Mouse (Mus musculus): Measurements from ENCODE around the gene Cep152. TPM values are rescaled to one million over a fixed set of nuclear protein-coding genes. Genes with fewer than 3 reads are reported as not detected.
A peak's percentile ranks its signal among the peaks of the same experiment; 100 is the strongest.

The Cep152 gene
- 4.2 and 4.7 TPM in 2 replicates for polyA plus RNA-seq (2015; fragmentation: Nextera tagmentation; extraction: Ambion mirVana)

GRCm38 (mm10) chr2:125624837-125625351 lies at the start of gene Cep152:
TSS of gene Cep152 (minus strand) at chr2:125625113.
- under 1% methylated on average over 50 of the region's 50 CpGs for WGBS
- no peaks in the 10 kb centered on the region for H3K9me3 ChIP-seq (replicated peaks; ENCODE audit: control insufficient read depth, low read length)

GRCm38 (mm10) chr2:125672957-125673631 lies 48.2 kb upstream of the Cep152 start, which contains the start of gene Eid1:
TSS of gene Eid1 (plus strand) at chr2:125673095.
- ATAC-seq (replicated peaks; ENCODE audit: extremely low read depth, insufficient read depth, low FRiP score), result peak; percentile 95
- no peaks in the 10 kb centered on the region for H3K27me3 ChIP-seq (ENCODE audit: control insufficient read depth, insufficient read depth, low read length)
- under 1% methylated on average over 65 of the region's 79 CpGs for WGBS
- H3K36me3 ChIP-seq (ENCODE audit: control insufficient read depth, insufficient read depth), result no peaks in the 10 kb centered on the region
- peak within 1 kb of the TSS; percentile 86 for H3K27ac ChIP-seq (ENCODE audit: low read length)
- peak within 1 kb of the TSS; percentile 71 for H3K4me3 ChIP-seq (ENCODE audit: low read length)
- H3K4me1 ChIP-seq (ENCODE audit: control insufficient read depth, insufficient read depth, low read length), result peaks cover 8% of the 10 kb centered on the region
- peak within 1 kb of the TSS; percentile 80 for H3K9ac ChIP-seq (ENCODE audit: low read length)
- H3K9me3 ChIP-seq (replicated peaks; ENCODE audit: control insufficient read depth, low read length), result no peaks in the 10 kb centered on the region
- H3K4me2 ChIP-seq (ENCODE audit: low read depth, low read length), result peak within 1 kb of the TSS; percentile 78

More at GRCm38 (mm10) chr2:125624837-125625351, at the start of gene Cep152:
- H3K27me3 ChIP-seq (ENCODE audit: control insufficient read depth, insufficient read depth, low read length), result no peaks in the 10 kb centered on the region
- peak within 1 kb of the TSS; percentile 81 for H3K27ac ChIP-seq (ENCODE audit: low read length)
- peak; percentile 96 for ATAC-seq (replicated peaks; ENCODE audit: extremely low read depth, insufficient read depth, low FRiP score)
- H3K9ac ChIP-seq (ENCODE audit: low read length), result peak within 1 kb of the TSS; percentile 91
- H3K4me2 ChIP-seq (ENCODE audit: low read depth, low read length), result peak within 1 kb of the TSS; percentile 79
- H3K36me3 ChIP-seq (ENCODE audit: control insufficient read depth, insufficient read depth), result no peaks in the 10 kb centered on the region; the same call in 1 of the 2 replicates
- peak within 1 kb of the TSS; percentile 95 for H3K4me3 ChIP-seq (ENCODE audit: low read length)
- H3K4me1 ChIP-seq (ENCODE audit: control insufficient read depth, insufficient read depth, low read length), result peaks cover 26% of the 10 kb centered on the region

- H3K27ac ChIP-seq (ENCODE audit: low read length), result peak overlapping the region; percentile 86
- no peaks in the 10 kb centered on the region for H3K27me3 ChIP-seq (ENCODE audit: control insufficient read depth, insufficient read depth, low read length)
- 31% methylated on average over 8 of the region's 20 CpGs for WGBS
- ATAC-seq (replicated peaks; ENCODE audit: extremely low read depth, insufficient read depth, low FRiP score), result peak; percentile 35; the same call in 1 of the 2 replicates
- H3K4me2 ChIP-seq (ENCODE audit: low read depth, low read length), result peak overlapping the region; percentile 78
- peak overlapping the region; percentile 71 for H3K4me3 ChIP-seq (ENCODE audit: low read length)
- H3K36me3 ChIP-seq (ENCODE audit: control insufficient read depth, insufficient read depth), result no peaks in the 10 kb centered on the region
- H3K9me3 ChIP-seq (replicated peaks; ENCODE audit: control insufficient read depth, low read length), result no peaks in the 10 kb centered on the region
- peaks cover 8% of the 10 kb centered on the region for H3K4me1 ChIP-seq (ENCODE audit: control insufficient read depth, insufficient read depth, low read length)
- H3K9ac ChIP-seq (ENCODE audit: low read length), result peak overlapping the region; percentile 80
Observed at GRCm38 (mm10) chr2:125672568-125672956, 47.6 kb upstream of the Cep152 start.

- no peak overlapping the region for H3K4me3 ChIP-seq (ENCODE audit: low read length)
- WGBS, result 47% methylated on average over 1 of the region's 1 CpGs
- no peak overlapping the region for H3K9ac ChIP-seq (ENCODE audit: low read length)
- no peak for ATAC-seq (replicated peaks; ENCODE audit: extremely low read depth, insufficient read depth, low FRiP score)
- H3K9me3 ChIP-seq (replicated peaks; ENCODE audit: control insufficient read depth, low read length), result no peaks in the 10 kb centered on the region
- no peak overlapping the region for H3K4me2 ChIP-seq (ENCODE audit: low read depth, low read length)
- H3K36me3 ChIP-seq (ENCODE audit: control insufficient read depth, insufficient read depth), result no peaks in the 10 kb centered on the region
- no peaks in the 10 kb centered on the region for H3K27me3 ChIP-seq (ENCODE audit: control insufficient read depth, insufficient read depth, low read length)
- peaks cover 13% of the 10 kb centered on the region for H3K4me1 ChIP-seq (ENCODE audit: control insufficient read depth, insufficient read depth, low read length)
- no peak overlapping the region for H3K27ac ChIP-seq (ENCODE audit: low read length)
Observed at GRCm38 (mm10) chr2:125670846-125671245, 45.9 kb upstream of the Cep152 start.

GRCm38 (mm10) chr2:125667721-125668120 lies 42.8 kb upstream of the Cep152 start:
- no peak overlapping the region for H3K4me2 ChIP-seq (ENCODE audit: low read depth, low read length)
- no peaks in the 10 kb centered on the region for H3K27me3 ChIP-seq (ENCODE audit: control insufficient read depth, insufficient read depth, low read length)
- H3K36me3 ChIP-seq (ENCODE audit: control insufficient read depth, insufficient read depth), result no peaks in the 10 kb centered on the region
- ATAC-seq (replicated peaks; ENCODE audit: extremely low read depth, insufficient read depth, low FRiP score), result no peak
- H3K4me1 ChIP-seq (ENCODE audit: control insufficient read depth, insufficient read depth, low read length), result peaks cover 7% of the 10 kb centered on the region; the same call in 1 of the 2 replicates
- H3K4me3 ChIP-seq (ENCODE audit: low read length), result no peak overlapping the region
- WGBS, result 75% methylated on average over 7 of the region's 7 CpGs
- H3K9me3 ChIP-seq (replicated peaks; ENCODE audit: control insufficient read depth, low read length), result no peaks in the 10 kb centered on the region
- no peak overlapping the region for H3K9ac ChIP-seq (ENCODE audit: low read length)
- no peak overlapping the region for H3K27ac ChIP-seq (ENCODE audit: low read length)

- H3K4me3 ChIP-seq (ENCODE audit: low read length), result no peak overlapping the region
- no peak overlapping the region for H3K9ac ChIP-seq (ENCODE audit: low read length)
- peak; percentile 52; the same call in 1 of the 2 replicates for ATAC-seq (replicated peaks; ENCODE audit: extremely low read depth, insufficient read depth, low FRiP score)
- H3K9me3 ChIP-seq (replicated peaks; ENCODE audit: control insufficient read depth, low read length), result no peaks in the 10 kb centered on the region
- no peaks in the 10 kb centered on the region for H3K27me3 ChIP-seq (ENCODE audit: control insufficient read depth, insufficient read depth, low read length)
- 14% methylated on average over 5 of the region's 5 CpGs for WGBS
- 0 out of 2 replicates have a peak, but pooled peaks cover 5% of the 10 kb centered on the region for H3K4me1 ChIP-seq (ENCODE audit: control insufficient read depth, insufficient read depth, low read length)
- no peak overlapping the region for H3K27ac ChIP-seq (ENCODE audit: low read length)
- no peaks in the 10 kb centered on the region for H3K36me3 ChIP-seq (ENCODE audit: control insufficient read depth, insufficient read depth)
- H3K4me2 ChIP-seq (ENCODE audit: low read depth, low read length), result no peak overlapping the region; the same call in 1 of the 2 replicates
Observed at GRCm38 (mm10) chr2:125667184-125667583, 42.3 kb upstream of the Cep152 start.

- Histone ChIP-seq H3K9me3 (replicated peaks; ENCODE audit: control insufficient read depth, low read length) (no peaks in the 10 kb centered on the region), H3K9ac (ENCODE audit: low read length) (no peak overlapping the region), H3K27ac (ENCODE audit: low read length) (no peak overlapping the region), H3K27me3 (ENCODE audit: control insufficient read depth, insufficient read depth, low read length) (no peaks in the 10 kb centered on the region), H3K36me3 (ENCODE audit: control insufficient read depth, insufficient read depth) (no peaks in the 10 kb centered on the region), H3K4me3 (ENCODE audit: low read length) (no peak overlapping the region), H3K4me1 (ENCODE audit: control insufficient read depth, insufficient read depth, low read length) (0 out of 2 replicates have a peak, but pooled peaks cover 5% of the 10 kb centered on the region), H3K4me2 (ENCODE audit: low read depth, low read length) (no peak overlapping the region)
- ATAC-seq (replicated peaks; ENCODE audit: extremely low read depth, insufficient read depth, low FRiP score), result no peak
- 58% methylated on average over 4 of the region's 4 CpGs for WGBS
Observed at GRCm38 (mm10) chr2:125666668-125667067, 41.8 kb upstream of the Cep152 start.

GRCm38 (mm10) chr2:125665909-125666308 lies 41.0 kb upstream of the Cep152 start:
- Histone ChIP-seq H3K9ac (ENCODE audit: low read length) (no peak overlapping the region), H3K27me3 (ENCODE audit: control insufficient read depth, insufficient read depth, low read length) (no peaks in the 10 kb centered on the region), H3K27ac (ENCODE audit: low read length) (no peak overlapping the region), H3K9me3 (replicated peaks; ENCODE audit: control insufficient read depth, low read length) (no peaks in the 10 kb centered on the region), H3K4me2 (ENCODE audit: low read depth, low read length) (no peak overlapping the region), H3K4me1 (ENCODE audit: control insufficient read depth, insufficient read depth, low read length) (0 out of 2 replicates have a peak, but pooled peaks cover 5% of the 10 kb centered on the region), H3K36me3 (ENCODE audit: control insufficient read depth, insufficient read depth) (no peaks in the 10 kb centered on the region), H3K4me3 (ENCODE audit: low read length) (no peak overlapping the region)
- ATAC-seq (replicated peaks; ENCODE audit: extremely low read depth, insufficient read depth, low FRiP score), result no peak
- WGBS, result 79% methylated on average over 4 of the region's 4 CpGs

- WGBS, result 86% methylated on average over 5 of the region's 5 CpGs
- Histone ChIP-seq H3K4me2 (ENCODE audit: low read depth, low read length) (no peak overlapping the region), H3K4me1 (ENCODE audit: control insufficient read depth, insufficient read depth, low read length) (0 out of 2 replicates have a peak, but pooled peaks cover 7% of the 10 kb centered on the region), H3K27ac (ENCODE audit: low read length) (no peak overlapping the region), H3K9me3 (replicated peaks; ENCODE audit: control insufficient read depth, low read length) (no peaks in the 10 kb centered on the region), H3K9ac (ENCODE audit: low read length) (no peak overlapping the region), H3K36me3 (ENCODE audit: control insufficient read depth, insufficient read depth) (no peaks in the 10 kb centered on the region), H3K27me3 (ENCODE audit: control insufficient read depth, insufficient read depth, low read length) (no peaks in the 10 kb centered on the region), H3K4me3 (ENCODE audit: low read length) (no peak overlapping the region)
- no peak for ATAC-seq (replicated peaks; ENCODE audit: extremely low read depth, insufficient read depth, low FRiP score)
Observed at GRCm38 (mm10) chr2:125665213-125665612, 40.3 kb upstream of the Cep152 start.

Data from heart, embryonic 16.5 days (tissue).